ENCODE assay signal across 25 mouse cellular contexts in the genomic region with DNA sequence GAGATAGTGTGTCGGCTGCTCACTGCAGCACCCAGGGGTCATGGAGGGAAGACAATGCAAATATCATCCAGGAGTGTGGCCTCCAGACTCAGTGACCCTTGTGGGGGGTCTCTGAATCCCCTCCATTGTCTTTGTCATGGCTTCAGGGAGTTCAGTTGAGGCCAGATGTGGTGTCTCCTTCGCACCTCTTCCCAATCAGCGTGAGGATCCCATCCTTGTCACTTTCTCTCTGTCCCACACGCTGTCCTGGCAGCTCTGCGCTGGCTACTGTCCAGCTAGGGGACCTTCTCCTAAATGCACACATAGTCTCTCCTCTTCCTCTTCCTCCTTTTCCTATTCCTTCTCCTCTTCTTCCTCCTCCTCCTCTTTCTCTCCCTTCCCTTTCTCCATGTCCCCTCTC. TPM values are rescaled to one million over a fixed set of nuclear protein-coding genes. Genes with fewer than 3 reads are reported as not detected.
A peak's percentile ranks its signal among the peaks of the same experiment; 100 is the strongest.
DNase-seq lines count a peak whose midpoint lies in the region; ATAC-seq and TF ChIP-seq lines count a peak whose summit lies in the region.
"Had no signal": no experiment of that assay in that cellular context is flagged by ENCODE, and none has a peak within 500 bp of the region (broad histone marks: within the 10 kb centered on the region; RNA-seq: fewer than 3 reads in every experiment).

No protein-coding gene starts in this region.

- peaks cover 54% of the 10 kb centered on the region for H3K4me1 ChIP-seq in hindbrain, embryonic 13.5 days (replicated peaks)
- H3K4me1 ChIP-seq in hindbrain, postnatal 0 days (ENCODE audit: insufficient read depth, low read length), result 0 out of 2 replicates have a peak, but pooled peaks cover 6% of the 10 kb centered on the region
- peaks cover 14% of the 10 kb centered on the region for H3K4me1 ChIP-seq in lung, embryonic 16.5 days (replicated peaks; ENCODE audit: control insufficient read depth, insufficient read depth, low read length)
- H3K4me1 ChIP-seq in midbrain, embryonic 11.5 days (ENCODE audit: control insufficient read depth, insufficient read depth, low read length), result peaks cover 14% of the 10 kb centered on the region
- H3K4me1 ChIP-seq in midbrain, embryonic 15.5 days, result peaks cover 21% of the 10 kb centered on the region

- no peak for DNase-seq in hindbrain, postnatal 0 days (ENCODE audit: low spot score)
- DNase-seq in lung, postnatal 36 days, result no peak
- peak; percentile 44 for DNase-seq in midbrain, embryonic 11.5 days (ENCODE audit: low spot score, missing footprints)
- DNase-seq: adrenal gland, adult 8-10 months; adrenal gland, postnatal 14 days; adrenal gland, postnatal 36 days; B cell, adult 2 months; cerebellum, adult 11-12 months; cerebellum, adult 2 months; cerebellum, adult 9-10 months; cerebellum, postnatal 10 days; cerebellum, postnatal 25 days had no signal

- no peak overlapping the region for H3K4me3 ChIP-seq in hindbrain, embryonic 13.5 days
- no peak overlapping the region for H3K4me3 ChIP-seq in hindbrain, postnatal 0 days (ENCODE audit: low read length)
- H3K4me3 ChIP-seq in lung, embryonic 16.5 days (ENCODE audit: low read length), result no peak overlapping the region
- H3K4me3 ChIP-seq in midbrain, embryonic 11.5 days (ENCODE audit: low read depth, low read length), result no peak overlapping the region
- no peak overlapping the region for H3K4me3 ChIP-seq in midbrain, embryonic 15.5 days
- H3K4me3 ChIP-seq: embryonic facial prominence, embryonic 10.5 days; embryonic facial prominence, embryonic 12.5 days; forebrain, embryonic 13.5 days; forebrain, embryonic 15.5 days had no signal

- H3K4me2 ChIP-seq in hindbrain, embryonic 13.5 days, result no peak overlapping the region
- no peak overlapping the region for H3K4me2 ChIP-seq in hindbrain, postnatal 0 days (ENCODE audit: low read depth, low read length)
- no peak overlapping the region for H3K4me2 ChIP-seq in lung, embryonic 16.5 days (ENCODE audit: low read depth, low read length)
- no peak overlapping the region for H3K4me2 ChIP-seq in midbrain, embryonic 11.5 days
- H3K4me2 ChIP-seq in midbrain, embryonic 15.5 days, result no peak overlapping the region
- H3K4me2 ChIP-seq: embryonic facial prominence, embryonic 12.5 days; forebrain, embryonic 13.5 days; forebrain, embryonic 15.5 days had no signal

- H3K9ac ChIP-seq in hindbrain, embryonic 13.5 days, result 0 out of 2 replicates have a peak overlapping the region, but pooled peaks have one; percentile 39
- no peak overlapping the region for H3K9ac ChIP-seq in hindbrain, postnatal 0 days (replicated peaks; ENCODE audit: low read length)
- H3K9ac ChIP-seq in lung, embryonic 16.5 days (ENCODE audit: low read length), result no peak overlapping the region
- no peak overlapping the region for H3K9ac ChIP-seq in midbrain, embryonic 11.5 days (ENCODE audit: low read length)
- H3K9ac ChIP-seq in midbrain, embryonic 15.5 days, result no peak overlapping the region
- H3K9ac ChIP-seq: embryonic facial prominence, embryonic 12.5 days; forebrain, embryonic 13.5 days; forebrain, embryonic 15.5 days had no signal

- no peak for TF ChIP-seq CTCF in hindbrain, postnatal 0 days (IDR thresholded peaks at IDR 0.05; ENCODE audit: low read depth)

- H3K9me3 ChIP-seq in hindbrain, embryonic 13.5 days, result no peaks in the 10 kb centered on the region
- H3K9me3 ChIP-seq in hindbrain, postnatal 0 days (ENCODE audit: low read length), result no peaks in the 10 kb centered on the region
- no peaks in the 10 kb centered on the region for H3K9me3 ChIP-seq in lung, embryonic 16.5 days (ENCODE audit: control insufficient read depth, low read length)
- no peaks in the 10 kb centered on the region for H3K9me3 ChIP-seq in midbrain, embryonic 11.5 days (ENCODE audit: control insufficient read depth, low read length)
- H3K9me3 ChIP-seq in midbrain, embryonic 15.5 days, result no peaks in the 10 kb centered on the region
- H3K9me3 ChIP-seq: embryonic facial prominence, embryonic 10.5 days; embryonic facial prominence, embryonic 12.5 days; forebrain, embryonic 13.5 days; forebrain, embryonic 15.5 days; G1E had no signal

- no peaks in the 10 kb centered on the region for H3K36me3 ChIP-seq in hindbrain, embryonic 13.5 days
- no peaks in the 10 kb centered on the region for H3K36me3 ChIP-seq in hindbrain, postnatal 0 days (ENCODE audit: insufficient read depth, low read length)
- H3K36me3 ChIP-seq in lung, embryonic 16.5 days (ENCODE audit: control insufficient read depth, insufficient read depth, low read length), result no peaks in the 10 kb centered on the region
- H3K36me3 ChIP-seq in midbrain, embryonic 11.5 days (ENCODE audit: control insufficient read depth, insufficient read depth, low read length), result no peaks in the 10 kb centered on the region
- no peaks in the 10 kb centered on the region for H3K36me3 ChIP-seq in midbrain, embryonic 15.5 days (replicated peaks)
- H3K36me3 ChIP-seq: embryonic facial prominence, embryonic 10.5 days; embryonic facial prominence, embryonic 12.5 days; forebrain, embryonic 15.5 days; G1E had no signal

- no peak for ATAC-seq in hindbrain, embryonic 13.5 days (ENCODE audit: low FRiP score)
- ATAC-seq in hindbrain, postnatal 0 days, result no peak
- peak; percentile 64 for ATAC-seq in lung, embryonic 16.5 days (ENCODE audit: low read depth)
- no peak for ATAC-seq in midbrain, embryonic 11.5 days (ENCODE audit: low FRiP score)
- no peak for ATAC-seq in midbrain, embryonic 15.5 days (replicated peaks)
- ATAC-seq: activated CD4-positive, CD25-positive, alpha-beta regulatory T cell, adult 4 months; CD4-positive, CD25-positive, alpha-beta regulatory T cell, adult 4 months; forebrain, embryonic 13.5 days; forebrain, embryonic 15.5 days; Patski had no signal

- WGBS in hindbrain, embryonic 13.5 days, result 77% methylated on average over 5 of the region's 5 CpGs
- 73% methylated on average over 5 of the region's 5 CpGs for WGBS in hindbrain, postnatal 0 days
- WGBS in lung, embryonic 16.5 days, result 50% methylated on average over 5 of the region's 5 CpGs
- WGBS in midbrain, embryonic 11.5 days, result 76% methylated on average over 5 of the region's 5 CpGs
- WGBS in midbrain, embryonic 15.5 days, result 74% methylated on average over 5 of the region's 5 CpGs

- no peak overlapping the region for H3K27ac ChIP-seq in hindbrain, embryonic 13.5 days
- no peak overlapping the region for H3K27ac ChIP-seq in hindbrain, postnatal 0 days
- H3K27ac ChIP-seq in lung, embryonic 16.5 days (ENCODE audit: low read length), result no peak overlapping the region
- no peak overlapping the region for H3K27ac ChIP-seq in midbrain, embryonic 11.5 days (ENCODE audit: low read depth, low read length)
- H3K27ac ChIP-seq in midbrain, embryonic 15.5 days, result no peak overlapping the region
- H3K27ac ChIP-seq: embryonic facial prominence, embryonic 12.5 days; forebrain, embryonic 13.5 days; forebrain, embryonic 15.5 days had no signal

- H3K27me3 ChIP-seq in hindbrain, embryonic 13.5 days, result peaks cover 82% of the 10 kb centered on the region
- no peaks in the 10 kb centered on the region; the same call in 1 of the 2 replicates for H3K27me3 ChIP-seq in hindbrain, postnatal 0 days (ENCODE audit: insufficient read depth, low read length)
- peaks cover 3% of the 10 kb centered on the region; the same call in 1 of the 2 replicates for H3K27me3 ChIP-seq in lung, embryonic 16.5 days (ENCODE audit: control insufficient read depth, insufficient read depth, low read depth, low read length)
- peaks cover 14% of the 10 kb centered on the region for H3K27me3 ChIP-seq in midbrain, embryonic 11.5 days (ENCODE audit: control insufficient read depth, insufficient read depth, low read length)
- peaks cover 20% of the 10 kb centered on the region for H3K27me3 ChIP-seq in midbrain, embryonic 15.5 days (replicated peaks)

RNA-seq across cellular contexts. Expression of a gene that starts 59.1 kb away (rescaled TPM):
- 11.4 and 17.1 TPM in 2 replicates for polyA plus RNA-seq in hindbrain, embryonic 13.5 days (2015; fragmentation: Nextera tagmentation; extraction: Ambion mirVana)
- total RNA-seq in hindbrain, postnatal 0 days (2014; rRNA removed), result 43.0 and 50.7 TPM in 2 replicates
- polyA plus RNA-seq in hindbrain, postnatal 0 days (2015; fragmentation: Nextera tagmentation; extraction: Ambion mirVana), result 51.1 and 52.1 TPM in 2 replicates
- 0.28 TPM in 1 of 2 replicates, not detected in the other for polyA plus RNA-seq in lung, embryonic 16.5 days (2015; fragmentation: Nextera tagmentation; extraction: Ambion mirVana)
- polyA plus RNA-seq in midbrain, embryonic 11.5 days (2014; fragmentation: Nextera tagmentation; extraction: Ambion mirVana), result 12.2 and 12.7 TPM in 2 replicates
- 53.5 and 77.8 TPM in 2 replicates for polyA plus RNA-seq in midbrain, embryonic 15.5 days (2015; fragmentation: Nextera tagmentation; extraction: Ambion mirVana)
- total RNA-seq: adrenal gland, adult 18-20 months; adrenal gland, adult 8-10 months; adrenal gland, postnatal 14 days; adrenal gland, postnatal 36 days; CH12.LX had no signal
- polyA plus RNA-seq: activated CD4-positive, CD25-positive, alpha-beta regulatory T cell, adult 4 months; CD4-positive, CD25-positive, alpha-beta regulatory T cell, adult 4 months had no signal
